Mouse (Mus musculus): Measurements from ENCODE around the gene Zbp1.

DNA sequence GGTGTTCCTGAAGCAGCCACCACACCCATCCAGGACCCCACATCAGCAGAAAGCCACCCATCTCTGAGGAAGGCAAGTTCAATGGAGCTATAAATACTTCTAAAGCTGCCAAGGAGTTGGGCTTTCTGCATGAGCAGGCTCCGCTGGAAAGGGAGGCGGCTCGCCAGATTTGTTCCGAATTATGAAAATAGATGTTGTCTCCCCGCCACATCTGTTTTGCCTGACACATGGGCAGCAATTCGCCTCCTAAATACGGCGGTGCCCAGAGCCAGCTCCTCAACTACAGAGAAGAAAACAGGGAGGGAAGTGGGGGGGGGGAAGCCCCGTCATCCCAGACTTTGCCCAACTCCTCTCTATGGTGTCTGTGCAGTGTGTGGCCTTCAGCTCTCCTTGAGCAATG lies 33.0 kb upstream of the Zbp1 start:
- TF ChIP-seq CTCF (conservative IDR thresholded peaks at IDR 0.05; ENCODE audit: insufficient read depth, insufficient read length, low read depth, low read length) (no peak), POLR2A (IDR thresholded peaks at IDR 0.05; ENCODE audit: low read depth, low read length) (no peak)

Measured in kidney, adult 2 months (tissue).